Mouse (Mus musculus) heart, postnatal 0 days (tissue): ENCODE data around the gene Pin1. TPM values are rescaled to one million over a fixed set of nuclear protein-coding genes. Genes with fewer than 3 reads are reported as not detected.
A peak's percentile ranks its signal among the peaks of the same experiment; 100 is the strongest.

Experiments
- ATAC-seq: fragments of 200-750 bp; cut with Nextera tagmentation; 2 replicates; pipeline ENCODE4 v1.8.0; 2017; ENCODE audit warnings: low read depth, moderate number of reproducible peaks, moderate library complexity; ENCODE audit not compliant: insufficient read depth
- DNase-seq: peaks from one replicate; pipeline ENCODE4 v3.0.0-alpha.2; 2016; ENCODE audit warnings: low spot score
- H3K27ac ChIP-seq: fragments of 300-500 bp; sonication (generic); 2 replicates; pipeline ENCODE4 v1.5.1; 2014; ENCODE audit warnings: low read depth, mild to moderate bottlenecking
- H3K27me3 ChIP-seq: fragments of 300-500 bp; sonication (generic); 2 replicates; pipeline ENCODE4 v1.6.1; 2014; ENCODE audit warnings: low read length, mixed read lengths; ENCODE audit not compliant: control insufficient read depth, insufficient read depth
- H3K36me3 ChIP-seq: fragments of 300-500 bp; sonication (generic); replicated peaks from 2 replicates; pipeline ENCODE4 v1.6.1; 2014; ENCODE audit warnings: low read length, mixed read lengths; ENCODE audit not compliant: control insufficient read depth, insufficient read depth
- H3K4me1 ChIP-seq: fragments of 300-500 bp; sonication (generic); 2 replicates; pipeline ENCODE4 v1.6.1; 2014; ENCODE audit warnings: antibody characterized with exemption; ENCODE audit not compliant: control insufficient read depth, insufficient read depth
- H3K4me2 ChIP-seq: fragments of 300-500 bp; sonication (generic); 2 replicates; pipeline ENCODE4 v1.6.1; 2014; ENCODE audit warnings: low read depth, mild to moderate bottlenecking, low read length, moderate library complexity
- H3K4me3 ChIP-seq: fragments of 300-500 bp; sonication (generic); 2 replicates; pipeline ENCODE4 v1.5.1; 2014; ENCODE audit warnings: low read depth, low read length
- H3K9ac ChIP-seq: fragments of 300-500 bp; sonication (generic); replicated peaks from 2 replicates; pipeline ENCODE4 v1.6.1; 2014; ENCODE audit warnings: low read depth, low read length, mixed read lengths
- H3K9me3 ChIP-seq: fragments of 300-500 bp; sonication (generic); replicated peaks from 2 replicates; pipeline ENCODE4 v1.6.1; 2016; ENCODE audit warnings: low read length; ENCODE audit not compliant: control insufficient read depth
- CTCF ChIP-seq: IDR thresholded peaks from 2 replicates; pipeline ENCODE4 v1.5.1; 2016; ENCODE audit warnings: antibody characterized with exemption, control low read depth, low read depth
- EP300 ChIP-seq: IDR thresholded peaks from 2 replicates; pipeline ENCODE4 v1.6.1; 2016; ENCODE audit warnings: antibody characterized with exemption, low read depth
- WGBS: fragments of 180-500 bp; shearing (Covaris S2); extraction: QIAGEN DNeasy Blood & Tissue Kit; methylation state at CpG from one replicate; pipeline ENCODE4 v1.1.7; 2014; 5-methylcytosine and 5-hydroxymethylcytosine counted together
- polyA plus RNA-seq: library from polyadenylated mRNA; unstranded; fragments of >200 nt; fragmentation: Nextera tagmentation; extraction: Ambion mirVana; gene quantifications from 2 replicates; pipeline ENCODE4 v1.2.1, GENCODE M21; 2015
- total RNA-seq: library from RNA; depleted of rRNA; stranded (reverse); fragments of >200 nt; gene quantifications from 2 replicates; pipeline ENCODE4 v1.2.3, GENCODE M21; 2014; ENCODE audit warnings: low replicate concordance

The Pin1 gene
- total and polyA plus RNA-seq, 2 experiments from 2014 or later: 26.9 to 40.7 TPM

DNA sequence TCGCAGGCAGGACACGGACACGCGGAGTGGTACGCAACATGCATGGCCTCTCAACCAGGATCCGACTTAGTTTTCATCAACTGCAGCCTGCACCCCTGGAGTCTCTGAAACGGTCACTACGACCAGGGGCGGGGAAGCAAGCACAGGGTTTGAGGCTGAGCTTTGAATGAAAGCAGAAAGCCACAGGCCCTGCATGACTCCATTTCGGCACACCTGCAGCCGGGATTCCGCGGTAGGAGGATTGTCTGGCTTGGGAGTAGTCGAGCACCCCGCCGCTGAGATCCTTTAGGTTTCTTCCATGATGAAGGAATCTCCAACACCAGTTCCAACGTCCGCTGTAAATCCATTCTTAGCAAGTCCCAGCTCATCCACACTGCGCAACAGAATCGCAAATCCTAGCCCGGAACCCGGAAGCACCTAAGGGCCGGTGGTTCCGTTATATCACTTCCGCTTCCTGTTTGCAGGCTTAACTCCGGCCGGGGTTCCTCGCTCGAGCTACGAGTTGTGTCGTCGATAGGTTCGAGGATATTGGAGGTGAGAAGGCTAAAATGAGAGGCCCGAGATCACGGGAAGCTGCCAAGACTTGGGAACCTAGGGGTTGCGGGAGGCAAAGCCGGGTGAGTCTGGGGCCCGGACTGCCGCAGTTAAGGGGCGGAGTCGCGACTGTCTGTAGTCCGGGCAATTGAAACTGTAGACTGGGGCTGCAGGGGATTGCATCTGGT, 7.4 kb upstream of the Pin1 start, which contains the start of gene Fbxl12:
Gene Fbxl12 (minus strand): TSS at position 408 of the 722 bp plus-strand sequence.
- Histone ChIP-seq H3K27ac (peak within 1 kb of the TSS; percentile 95), H3K4me3 (peak within 1 kb of the TSS; percentile 93), H3K9me3 (no peaks in the 10 kb centered on the region), H3K4me2 (peak within 1 kb of the TSS; percentile 80), H3K36me3 (peaks cover 18% of the 10 kb centered on the region), H3K9ac (peak within 1 kb of the TSS; percentile 95), H3K27me3 (no peaks in the 10 kb centered on the region), H3K4me1 (peaks cover 19% of the 10 kb centered on the region)
- no peak for TF ChIP-seq CTCF
- DNase-seq (peak; percentile 84), ATAC-seq (no peak)
- under 1% methylated on average over 43 of the region's 43 CpGs for WGBS

- no peak for DNase-seq
- WGBS: 3% methylated on average over 17 of the region's 17 CpGs
- Histone ChIP-seq H3K9me3 (no peaks in the 10 kb centered on the region), H3K9ac (peak overlapping the region; percentile 95), H3K36me3 (peaks cover 18% of the 10 kb centered on the region), H3K27ac (peak overlapping the region; percentile 95), H3K4me1 (peaks cover 19% of the 10 kb centered on the region), H3K4me2 (peak overlapping the region; percentile 80), H3K4me3 (peak overlapping the region; percentile 93), H3K27me3 (no peaks in the 10 kb centered on the region)
- TF ChIP-seq EP300 (no peak), CTCF (no peak)
- no peak for ATAC-seq
Measured at GRCm38 (mm10) chr9:20645121-20645520, 6.8 kb upstream of the Pin1 start.

GRCm38 (mm10) chr9:20652260-20652658, 364 bp downstream of the Pin1 start:
- ATAC-seq (peak; percentile 7; the same call in 1 of the 2 replicates), DNase-seq (no peak)
- H3K9ac ChIP-seq: peak overlapping the region; percentile 80
- no peaks in the 10 kb centered on the region for H3K27me3 ChIP-seq
- peak overlapping the region; percentile 95 for H3K4me3 ChIP-seq
- TF ChIP-seq EP300: no peak
- TF ChIP-seq CTCF: no peak
- peaks cover 35% of the 10 kb centered on the region for H3K36me3 ChIP-seq
- no peaks in the 10 kb centered on the region for H3K9me3 ChIP-seq
- WGBS: under 1% methylated on average over 25 of the region's 25 CpGs
- H3K4me1 ChIP-seq: peaks cover 4% of the 10 kb centered on the region; the same call in 1 of the 2 replicates
- H3K27ac ChIP-seq: peak overlapping the region; percentile 54; the same call in 1 of the 2 replicates
- H3K4me2 ChIP-seq: peak overlapping the region; percentile 89

DNA sequence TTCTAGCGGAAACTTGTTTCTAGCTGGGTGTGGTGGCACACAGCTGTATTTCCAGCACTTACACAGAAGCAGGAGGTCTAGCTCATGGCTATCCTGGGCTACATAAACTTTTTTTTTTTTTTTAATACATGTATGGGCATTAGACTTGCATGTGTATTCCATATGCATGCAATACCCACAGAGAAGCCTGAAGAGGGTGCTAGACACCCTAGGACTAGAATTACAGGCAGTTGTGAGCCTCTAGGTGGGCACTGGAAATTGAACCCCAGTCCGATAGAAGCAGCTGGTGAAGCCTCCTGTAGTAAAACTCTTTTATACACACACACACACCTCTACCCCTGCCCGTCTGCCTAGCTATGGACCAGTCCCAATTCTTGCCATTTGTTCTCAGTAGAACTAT, 2.0 kb downstream of the Pin1 start:
- H3K9ac ChIP-seq: no peak overlapping the region
- no peak overlapping the region for H3K27ac ChIP-seq
- H3K4me3 ChIP-seq: no peak overlapping the region
- H3K9me3 ChIP-seq: no peaks in the 10 kb centered on the region
- ATAC-seq: no peak
- no peaks in the 10 kb centered on the region for H3K27me3 ChIP-seq
- no peak overlapping the region for H3K4me2 ChIP-seq
- H3K36me3 ChIP-seq: peaks cover 29% of the 10 kb centered on the region
- TF ChIP-seq EP300 (no peak), CTCF (no peak)
- DNase-seq: no peak
- 86% methylated on average over 3 of the region's 3 CpGs for WGBS
- H3K4me1 ChIP-seq: peaks cover 4% of the 10 kb centered on the region; the same call in 1 of the 2 replicates

GRCm38 (mm10) chr9:20657546-20657945, 5.7 kb downstream of the Pin1 start:
- Histone ChIP-seq H3K27me3 (no peaks in the 10 kb centered on the region), H3K4me1 (no peaks in the 10 kb centered on the region), H3K27ac (peak overlapping the region; percentile 9; the same call in 1 of the 2 replicates), H3K36me3 (peaks cover 45% of the 10 kb centered on the region), H3K4me3 (no peak overlapping the region), H3K9ac (no peak overlapping the region), H3K4me2 (no peak overlapping the region), H3K9me3 (no peaks in the 10 kb centered on the region)
- TF ChIP-seq EP300 (no peak), CTCF (no peak)
- WGBS: 48% methylated on average over 3 of the region's 3 CpGs
- ATAC-seq: peak; percentile 33; the same call in 1 of the 2 replicates
- DNase-seq: peak; percentile 39

DNA sequence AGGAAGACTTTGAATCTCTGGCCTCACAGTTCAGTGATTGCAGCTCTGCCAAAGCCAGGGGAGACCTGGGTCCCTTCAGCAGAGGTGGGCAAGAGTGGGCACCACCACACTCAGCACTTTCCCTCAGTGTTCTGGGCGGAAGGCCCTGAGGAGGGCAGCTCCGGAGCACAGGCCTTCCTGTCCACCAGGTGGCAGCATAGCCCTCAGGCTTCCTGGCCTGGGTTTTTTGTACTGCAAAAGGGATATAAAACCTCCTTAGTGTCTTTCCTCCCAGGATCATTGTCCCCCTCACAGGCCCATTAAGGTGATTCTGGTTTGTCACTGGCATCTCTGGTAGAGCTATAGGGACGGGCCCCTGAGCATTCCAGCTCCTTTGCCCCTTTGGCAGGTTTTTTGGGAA, 10.4 kb downstream of the Pin1 start:
- Histone ChIP-seq H3K27me3 (no peaks in the 10 kb centered on the region), H3K36me3 (peaks cover 44% of the 10 kb centered on the region), H3K27ac (no peak overlapping the region), H3K9me3 (no peaks in the 10 kb centered on the region), H3K4me2 (no peak overlapping the region), H3K4me1 (no peaks in the 10 kb centered on the region; the same call in 1 of the 2 replicates), H3K4me3 (no peak overlapping the region), H3K9ac (no peak overlapping the region)
- ATAC-seq (peak; percentile 47; the same call in 1 of the 2 replicates), DNase-seq (peak; percentile 30)
- WGBS: 63% methylated on average over 3 of the region's 3 CpGs
- TF ChIP-seq CTCF: peak; percentile 82
- TF ChIP-seq EP300: no peak
